In genomic region chr19:16434879-16435278, GRCm38 (mm10) we compare ENCODE assay signal across 8 mouse cellular contexts. TPM values are rescaled to one million over a fixed set of nuclear protein-coding genes. Genes with fewer than 3 reads are reported as not detected.
DNase-seq lines count a peak whose midpoint lies in the region; ATAC-seq lines count a peak whose summit lies in the region.

No protein-coding gene starts in this region.

- peaks cover 26% of the 10 kb centered on the region for H3K27me3 ChIP-seq in neural tube, embryonic 11.5 days (ENCODE audit: control insufficient read depth, insufficient read depth, low read length)
- peaks cover 14% of the 10 kb centered on the region for H3K27me3 ChIP-seq in heart, embryonic 11.5 days (ENCODE audit: control insufficient read depth, insufficient read depth, low read length)
- peaks cover 60% of the 10 kb centered on the region for H3K27me3 ChIP-seq in megakaryocyte, embryonic 14.5 days (replicated peaks)

- no peaks in the 10 kb centered on the region for H3K9me3 ChIP-seq in neural tube, embryonic 11.5 days (ENCODE audit: control insufficient read depth, low read length)
- H3K9me3 ChIP-seq in heart, embryonic 11.5 days (replicated peaks; ENCODE audit: control insufficient read depth, low read length), result no peaks in the 10 kb centered on the region
- H3K9me3 ChIP-seq in megakaryocyte, embryonic 14.5 days, result no peaks in the 10 kb centered on the region

- ATAC-seq in neural tube, embryonic 11.5 days (ENCODE audit: insufficient read depth, low FRiP score, low TSS enrichment), result no peak
- no peak for ATAC-seq in heart, embryonic 11.5 days (replicated peaks; ENCODE audit: insufficient number of reproducible peaks, low FRiP score, low TSS enrichment)

- H3K4me1 ChIP-seq in neural tube, embryonic 11.5 days (ENCODE audit: control insufficient read depth, insufficient read depth, low read length), result peaks cover 23% of the 10 kb centered on the region; the same call in 1 of the 2 replicates
- H3K4me1 ChIP-seq in heart, embryonic 11.5 days (ENCODE audit: control insufficient read depth, insufficient read depth, low read length), result peaks cover 19% of the 10 kb centered on the region
- H3K4me1 ChIP-seq in megakaryocyte, embryonic 14.5 days, result peaks cover 27% of the 10 kb centered on the region

- no peaks in the 10 kb centered on the region for H3K36me3 ChIP-seq in neural tube, embryonic 11.5 days (ENCODE audit: control insufficient read depth, insufficient read depth, low read length)
- no peaks in the 10 kb centered on the region for H3K36me3 ChIP-seq in heart, embryonic 11.5 days (ENCODE audit: control insufficient read depth, insufficient read depth, low read length)
- H3K36me3 ChIP-seq in megakaryocyte, embryonic 14.5 days (replicated peaks; ENCODE audit: low read length), result no peaks in the 10 kb centered on the region

- no peak overlapping the region for H3K4me3 ChIP-seq in neural tube, embryonic 11.5 days (ENCODE audit: low read depth, low read length)
- peak overlapping the region; percentile 46 for H3K4me3 ChIP-seq in heart, embryonic 11.5 days (ENCODE audit: low read depth, low read length)
- peak overlapping the region; percentile 89 for H3K4me3 ChIP-seq in megakaryocyte, embryonic 14.5 days (replicated peaks)

- H3K27ac ChIP-seq in neural tube, embryonic 11.5 days (ENCODE audit: low read depth, low read length), result no peak overlapping the region
- no peak overlapping the region for H3K27ac ChIP-seq in heart, embryonic 11.5 days (ENCODE audit: low read depth, low read length)

- no peak for DNase-seq in neural tube, embryonic 11.5 days (ENCODE audit: low spot score)
- DNase-seq in neural tube, embryonic 10.5 days (ENCODE audit: extremely low spot score, low spot score), result no peak
- peak; percentile 20 for DNase-seq in kidney, postnatal 10 days
- no peak for DNase-seq in thymus, postnatal 0 days (ENCODE audit: low spot score)
- no peak for DNase-seq in spleen, postnatal 4 days (ENCODE audit: low spot score in 2 of 2)
- DNase-seq in cerebellum, adult 9-11 months, result no peak

- peak overlapping the region; percentile 64 for H3K4me2 ChIP-seq in neural tube, embryonic 11.5 days (ENCODE audit: low read depth)
- peak overlapping the region; percentile 93 for H3K4me2 ChIP-seq in heart, embryonic 11.5 days

- 33% methylated on average over 9 of the region's 9 CpGs for WGBS in neural tube, embryonic 11.5 days
- WGBS in heart, embryonic 11.5 days (ENCODE audit: insufficient replicate concordance), result 22% methylated on average over 9 of the region's 9 CpGs

- no peak overlapping the region for H3K9ac ChIP-seq in neural tube, embryonic 11.5 days (ENCODE audit: low read length)
- no peak overlapping the region for H3K9ac ChIP-seq in heart, embryonic 11.5 days (ENCODE audit: low read depth, low read length)

RNA-seq across cellular contexts. Expression of gene Gna14, which starts 0.7 kb away (rescaled TPM):
- polyA plus RNA-seq in neural tube, embryonic 11.5 days (2014; fragmentation: Nextera tagmentation; extraction: Ambion mirVana), result 0.16 and 0.28 TPM in 2 replicates
- polyA plus RNA-seq in heart, embryonic 11.5 days (2014; fragmentation: Nextera tagmentation; extraction: Ambion mirVana), result 1.3 and 1.4 TPM in 2 replicates
- not detected in 2 replicates for polyA plus RNA-seq in megakaryocyte, embryonic 14.5 days (2012; ENCODE audit: insufficient read depth, low replicate concordance)
- 1.2 and 1.3 TPM in 2 replicates for polyA plus RNA-seq in thymus, postnatal 0 days (2015; fragmentation: Nextera tagmentation; extraction: Ambion mirVana)
